Mouse (Mus musculus) megakaryocyte, embryonic 14.5 days (primary cell): ENCODE measurements around the gene Olfr282. TPM values are rescaled to one million over a fixed set of nuclear protein-coding genes. Genes with fewer than 3 reads are reported as not detected.
"Not testable (repeated sequence)": the region's sequence is repeated elsewhere in the genome, so short reads cannot be mapped to it uniquely, and the experiment has no call there.

Experiments used
- H3K27me3 ChIP-seq: replicated peaks from 2 replicates; pipeline ENCODE3; 2012; ENCODE audit warnings: inconsistent platforms
- H3K36me3 ChIP-seq: replicated peaks from 2 replicates; pipeline ENCODE3; 2012; ENCODE audit warnings: low read length, inconsistent platforms, mixed read lengths
- H3K4me1 ChIP-seq: 2 replicates; pipeline ENCODE4 v1.6.1; 2012; ENCODE audit warnings: inconsistent platforms
- H3K4me3 ChIP-seq: replicated peaks from 2 replicates; pipeline ENCODE3; 2012; ENCODE audit warnings: moderate library complexity, mild to moderate bottlenecking, inconsistent platforms
- H3K9me3 ChIP-seq: 2 replicates; pipeline ENCODE4 v1.6.1; 2012; ENCODE audit warnings: inconsistent platforms
- FLI1 ChIP-seq: IDR thresholded peaks from 2 replicates; pipeline ENCODE4 v1.6.1; 2012; ENCODE audit warnings: low read length, inconsistent platforms, mixed read lengths
- GATA1 ChIP-seq: IDR thresholded peaks from 3 replicates; pipeline ENCODE4 v1.6.1; 2012; ENCODE audit warnings: mixed read lengths, low read length, inconsistent platforms, borderline replicate concordance
- polyA plus RNA-seq: library from polyadenylated mRNA; stranded (reverse); fragments of >175 nt; gene quantifications from 2 replicates; pipeline ENCODE4 v1.2.3, GENCODE M21; 2012; ENCODE audit warnings: low replicate concordance; ENCODE audit not compliant: insufficient read depth

Gene Olfr282
- not detected in 2 replicates for polyA plus RNA-seq

- H3K4me3 ChIP-seq, H3K9me3 ChIP-seq, H3K36me3 ChIP-seq, H3K4me1 ChIP-seq, H3K27me3 ChIP-seq: not testable (repeated sequence)
These were observed at the start of gene Olfr282 for GRCm38 (mm10) chr15:98430925-98431324. Olfr282 (plus strand) TSS chr15:98431225.

DNA sequence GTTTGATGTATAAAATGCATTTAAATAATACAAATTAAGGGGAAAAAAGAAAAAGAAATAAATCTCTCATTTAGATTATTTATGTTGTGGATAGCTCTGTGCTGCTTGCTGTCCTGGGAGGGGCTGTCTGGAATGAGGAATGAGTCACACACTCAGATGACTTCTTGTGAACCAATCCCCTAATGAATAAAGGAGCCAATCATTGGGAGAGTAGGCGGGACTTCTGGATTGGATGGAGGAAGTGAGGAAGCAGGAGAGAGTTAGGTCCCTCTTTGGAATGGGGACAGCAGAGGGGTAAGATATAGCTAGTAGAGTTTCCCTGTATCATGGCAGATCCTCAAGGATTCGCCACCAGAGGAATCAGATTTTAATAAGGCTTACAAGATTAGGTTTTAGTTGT lies 43.4 kb upstream of the Olfr282 start:
- no peak overlapping the region for H3K4me3 ChIP-seq
- H3K9me3 ChIP-seq = no peaks in the 10 kb centered on the region
- TF ChIP-seq FLI1 = no peak
- TF ChIP-seq GATA1 = no peak
- H3K27me3 ChIP-seq = peaks cover 9% of the 10 kb centered on the region
- no peaks in the 10 kb centered on the region for H3K36me3 ChIP-seq
- H3K4me1 ChIP-seq = no peaks in the 10 kb centered on the region

DNA sequence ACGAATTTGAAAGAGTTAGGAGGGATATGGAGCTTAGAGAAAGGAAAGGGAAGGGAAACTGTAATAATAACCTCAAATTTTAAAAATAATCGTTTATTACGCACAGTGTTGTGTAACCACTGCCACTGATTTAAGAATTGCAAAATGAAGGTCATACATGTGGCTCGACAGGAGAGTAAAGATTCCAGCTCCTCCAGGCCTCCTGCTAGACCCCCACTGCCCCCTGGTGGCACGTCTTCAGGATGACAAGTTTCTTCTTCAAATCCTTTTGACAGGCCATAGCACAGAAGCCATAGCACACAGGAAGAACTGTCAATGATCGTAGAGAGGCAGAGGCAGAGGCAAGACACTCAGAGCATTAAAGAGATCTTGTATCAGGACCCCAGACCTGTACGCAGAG lies 41.2 kb upstream of the Olfr282 start:
- no peak overlapping the region for H3K4me3 ChIP-seq
- H3K36me3 ChIP-seq = no peaks in the 10 kb centered on the region
- TF ChIP-seq FLI1 (no peak), GATA1 (no peak)
- peaks cover 13% of the 10 kb centered on the region for H3K27me3 ChIP-seq
- H3K4me1 ChIP-seq = no peaks in the 10 kb centered on the region
- no peaks in the 10 kb centered on the region for H3K9me3 ChIP-seq

GRCm38 (mm10) chr15:98391081-98391902 lies 39.7 kb upstream of the Olfr282 start:
- no peak overlapping the region for H3K4me3 ChIP-seq
- no peaks in the 10 kb centered on the region for H3K9me3 ChIP-seq
- no peaks in the 10 kb centered on the region for H3K4me1 ChIP-seq
- no peak for TF ChIP-seq FLI1
- peaks cover 13% of the 10 kb centered on the region for H3K27me3 ChIP-seq
- no peaks in the 10 kb centered on the region for H3K36me3 ChIP-seq

DNA sequence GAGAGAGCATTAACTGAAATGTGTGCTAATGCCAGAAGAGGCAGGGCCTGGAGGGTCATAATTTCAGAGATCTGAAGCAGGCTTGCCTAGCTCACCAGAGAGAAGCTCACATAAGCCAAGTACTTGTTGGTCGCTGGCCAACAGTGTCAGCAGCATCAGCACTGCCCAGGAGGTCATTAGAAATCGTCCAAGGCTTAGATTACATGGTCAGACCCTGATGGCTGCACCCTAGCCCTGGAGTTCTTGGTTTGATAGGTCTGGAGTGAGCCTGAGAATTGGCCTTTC lies 39.2 kb upstream of the Olfr282 start:
- Histone ChIP-seq H3K4me3 (no peak overlapping the region), H3K36me3 (no peaks in the 10 kb centered on the region), H3K4me1 (no peaks in the 10 kb centered on the region), H3K9me3 (no peaks in the 10 kb centered on the region), H3K27me3 (peaks cover 13% of the 10 kb centered on the region)
- TF ChIP-seq FLI1 (no peak), GATA1 (no peak)

DNA sequence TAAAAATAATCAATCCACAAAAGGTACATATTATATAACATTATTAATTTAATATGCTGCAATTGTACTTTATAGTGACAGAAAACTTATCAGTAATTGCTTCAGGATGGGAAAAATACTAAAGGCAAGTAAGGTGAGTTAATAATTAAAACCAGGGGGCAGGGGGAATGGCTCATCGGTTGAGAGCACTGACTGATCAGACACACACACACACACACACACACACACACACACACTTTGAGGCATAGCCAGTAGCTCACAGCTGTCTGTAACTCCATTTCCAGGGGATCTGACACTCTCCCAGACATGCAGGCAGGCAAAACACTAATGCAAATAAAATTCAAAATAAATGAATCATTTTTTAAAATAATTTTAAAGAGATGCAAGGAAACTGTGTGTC lies 33.9 kb upstream of the Olfr282 start:
- Histone ChIP-seq H3K36me3 (no peaks in the 10 kb centered on the region), H3K27me3 (peaks cover 14% of the 10 kb centered on the region)
- TF ChIP-seq GATA1 (no peak), FLI1 (no peak)

GRCm38 (mm10) chr15:98402356-98402755 lies 28.7 kb upstream of the Olfr282 start:
- no peaks in the 10 kb centered on the region for H3K36me3 ChIP-seq
- no peaks in the 10 kb centered on the region; the same call in 1 of the 2 replicates for H3K9me3 ChIP-seq
- TF ChIP-seq FLI1 = no peak
- no peak for TF ChIP-seq GATA1
- H3K4me1 ChIP-seq = no peaks in the 10 kb centered on the region
- H3K27me3 ChIP-seq = peaks cover 11% of the 10 kb centered on the region
- H3K4me3 ChIP-seq = no peak overlapping the region

More for the DNA sequence above, 33.9 kb upstream of the Olfr282 start:
- Histone ChIP-seq H3K4me1 (no peaks in the 10 kb centered on the region), H3K9me3 (no peaks in the 10 kb centered on the region), H3K4me3 (no peak overlapping the region)

DNA sequence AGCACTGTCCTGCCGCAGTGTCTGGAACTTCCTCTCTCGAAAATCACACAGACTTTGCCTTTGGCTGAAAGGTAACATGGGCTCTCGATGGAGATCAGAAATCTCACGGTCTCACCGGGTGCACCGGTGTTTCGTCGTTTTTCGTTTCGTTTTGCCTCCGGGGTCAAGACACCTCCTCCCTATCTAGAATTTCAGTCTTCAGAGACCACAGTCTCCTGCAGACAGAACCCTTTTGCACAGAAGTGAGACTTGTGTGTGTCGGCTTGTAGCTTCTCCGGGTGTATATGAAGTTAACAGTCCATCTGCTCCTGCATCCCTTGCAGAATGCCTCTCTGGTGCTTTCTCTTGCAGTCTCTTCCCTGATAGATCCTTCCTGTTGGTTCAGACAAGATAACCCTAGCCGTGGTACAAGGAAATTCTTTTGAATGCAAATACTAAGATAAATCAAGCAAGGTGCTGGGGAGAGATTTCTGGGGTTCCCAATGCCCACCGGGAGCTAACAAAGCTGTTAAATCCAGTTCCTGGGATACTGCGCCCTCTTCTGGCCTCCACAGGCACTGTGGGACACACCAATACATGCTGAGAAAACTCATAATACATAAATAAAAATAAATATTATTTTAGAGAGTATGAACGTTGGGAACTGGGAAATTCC lies 22.5 kb upstream of the Olfr282 start:
- TF ChIP-seq FLI1 (no peak), GATA1 (no peak)
- Histone ChIP-seq H3K27me3 (peaks cover 8% of the 10 kb centered on the region), H3K4me3 (peak overlapping the region; percentile 15), H3K36me3 (no peaks in the 10 kb centered on the region), H3K9me3 (peaks cover 18% of the 10 kb centered on the region), H3K4me1 (no peaks in the 10 kb centered on the region)

DNA sequence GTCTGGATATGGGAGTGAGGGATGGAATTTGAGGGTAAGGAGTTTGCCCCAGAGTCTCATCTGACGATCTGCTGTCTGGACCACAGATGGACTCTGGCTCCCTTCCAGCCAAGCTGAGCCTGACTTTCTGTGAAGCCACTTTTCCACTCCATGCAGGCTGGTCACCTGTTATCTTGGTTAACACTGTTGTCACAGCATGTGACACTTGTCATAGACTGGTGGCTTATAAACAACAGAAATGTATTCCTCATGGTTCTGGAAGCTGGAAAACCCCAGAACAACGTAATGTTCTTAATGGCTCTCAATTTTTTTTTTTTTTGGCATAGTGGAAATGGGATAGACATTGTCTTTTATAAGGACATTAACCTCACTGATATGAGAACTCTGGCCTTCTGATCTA lies 21.4 kb upstream of the Olfr282 start:
- no peaks in the 10 kb centered on the region for H3K36me3 ChIP-seq
- peaks cover 18% of the 10 kb centered on the region for H3K9me3 ChIP-seq
- no peak overlapping the region for H3K4me3 ChIP-seq
- no peaks in the 10 kb centered on the region for H3K4me1 ChIP-seq
- H3K27me3 ChIP-seq = peaks cover 9% of the 10 kb centered on the region
- no peak for TF ChIP-seq GATA1
- no peak for TF ChIP-seq FLI1

GRCm38 (mm10) chr15:98410249-98410648 lies 20.8 kb upstream of the Olfr282 start:
- Histone ChIP-seq H3K9me3 (peaks cover 18% of the 10 kb centered on the region), H3K36me3 (no peaks in the 10 kb centered on the region), H3K4me1 (no peaks in the 10 kb centered on the region), H3K27me3 (peaks cover 11% of the 10 kb centered on the region), H3K4me3 (no peak overlapping the region)
- TF ChIP-seq GATA1 = no peak
